Mouse (Mus musculus) lung, adult 2 months (tissue): ENCODE measurements around the gene 4930519P11Rik. TPM values are rescaled to one million over a fixed set of nuclear protein-coding genes. Genes with fewer than 3 reads are reported as not detected.

Source experiments
- DNase-seq: peaks from one replicate; pipeline ENCODE4 v3.0.0; 2022
- H3K4me1 ChIP-seq: fragments of 200-500 bp; 2 replicates; pipeline ENCODE4 v1.6.1; 2011; ENCODE audit warnings: low read length; ENCODE audit not compliant: control insufficient read depth, insufficient read depth
- H3K4me3 ChIP-seq: fragments of 200-500 bp; replicated peaks from 2 replicates; pipeline ENCODE3; 2011; ENCODE audit warnings: low read depth, mild to moderate bottlenecking, control low read depth, low read length; ENCODE audit errors: extremely low read depth
- CTCF ChIP-seq: fragments of 200-500 bp; IDR thresholded peaks from 2 replicates; pipeline ENCODE4 v1.5.1; 2011; ENCODE audit warnings: mild to moderate bottlenecking, low read length, control low read depth; ENCODE audit not compliant: insufficient read depth
- POLR2A ChIP-seq: fragments of 200-500 bp; IDR thresholded peaks from 2 replicates; pipeline ENCODE4 v1.6.1; 2011; ENCODE audit warnings: low read depth, mild to moderate bottlenecking, control low read depth, low read length, borderline replicate concordance; ENCODE audit errors: extremely low read depth
- WGBS: fragments of 180-500 bp; shearing (Covaris S2); methylation state at CpG from one replicate; pipeline ENCODE4 v1.1.7; 2018; 5-methylcytosine and 5-hydroxymethylcytosine counted together
- polyA plus RNA-seq: library from polyadenylated mRNA; depleted of rRNA; stranded (reverse); fragments of >200 nt; gene quantifications from 2 replicates; pipeline ENCODE4 v1.2.3, GENCODE M21; 2012

4930519P11Rik gene
- polyA plus RNA-seq, 1 experiment = 0.53 TPM

DNA sequence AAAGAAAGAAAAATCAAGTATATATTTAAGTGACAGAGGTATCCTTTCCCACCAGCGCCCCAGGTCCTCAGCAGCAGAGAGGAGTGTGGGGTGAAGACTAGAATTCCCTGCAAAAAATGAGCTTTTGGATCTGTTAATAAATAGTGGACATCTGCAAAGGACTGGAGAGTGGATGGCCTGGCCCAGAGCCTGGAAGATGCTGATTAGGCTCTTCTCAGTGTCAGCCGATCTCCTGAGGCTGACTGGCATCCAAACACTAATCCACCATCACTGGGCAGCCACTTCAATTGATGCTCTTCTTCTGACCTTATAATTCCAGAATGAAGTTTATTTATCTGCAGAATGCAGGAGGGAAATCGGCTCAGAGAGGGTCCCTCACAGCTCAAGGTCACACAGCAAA is 40.2 kb downstream of the 4930519P11Rik start:
- no peak for TF ChIP-seq CTCF
- TF ChIP-seq POLR2A = no peak
- no peak for DNase-seq
- WGBS = 74% methylated on average over 3 of the region's 3 CpGs
- Histone ChIP-seq H3K4me3 (no peak overlapping the region), H3K4me1 (no peaks in the 10 kb centered on the region)

DNA sequence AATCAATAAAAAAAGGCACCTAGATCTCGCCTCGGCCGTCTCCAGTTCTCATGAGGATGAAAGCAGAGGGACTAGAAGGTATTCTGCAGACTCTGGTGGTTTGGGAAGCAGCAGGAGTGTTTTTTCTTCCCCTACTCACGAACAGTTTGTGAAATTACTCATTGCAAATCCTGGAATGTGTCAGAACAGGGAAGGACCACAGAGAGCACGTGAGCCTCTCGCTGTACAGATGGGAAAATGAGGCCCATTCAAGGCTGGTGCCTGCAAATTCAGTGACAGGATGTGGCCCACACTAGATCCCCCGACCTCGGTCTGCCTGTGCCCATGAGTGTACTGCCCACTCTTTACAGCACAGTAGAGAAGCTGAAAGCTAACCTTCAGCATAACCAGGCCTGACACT is 41.3 kb downstream of the 4930519P11Rik start:
- DNase-seq = no peak
- Histone ChIP-seq H3K4me1 (no peaks in the 10 kb centered on the region), H3K4me3 (no peak overlapping the region)
- TF ChIP-seq CTCF (no peak), POLR2A (no peak)
- 72% methylated on average over 8 of the region's 8 CpGs for WGBS

DNA sequence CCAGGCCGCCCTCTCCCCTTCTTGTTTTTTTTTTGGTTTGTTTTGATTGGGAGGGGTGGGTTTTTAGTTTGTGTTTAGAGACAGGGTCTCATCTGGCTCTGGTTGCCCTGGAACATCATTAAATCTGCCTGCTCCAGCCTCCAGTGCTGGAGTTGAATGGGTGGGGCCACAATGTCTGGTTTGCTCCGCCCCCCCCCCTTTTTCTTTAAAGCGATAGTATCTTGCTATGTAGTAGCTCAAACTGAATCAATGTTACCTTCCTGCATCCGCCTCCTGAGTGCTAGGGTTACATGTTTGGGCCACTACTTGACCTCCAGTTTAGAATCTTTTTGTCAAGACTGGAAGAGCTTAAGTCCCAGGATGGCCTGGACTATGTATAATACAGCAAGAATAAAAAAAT is 42.0 kb downstream of the 4930519P11Rik start:
- no peak for DNase-seq
- 78% methylated on average over 4 of the region's 4 CpGs for WGBS
- no peaks in the 10 kb centered on the region for H3K4me1 ChIP-seq
- H3K4me3 ChIP-seq = no peak overlapping the region
- TF ChIP-seq POLR2A = no peak
- TF ChIP-seq CTCF = no peak

DNA sequence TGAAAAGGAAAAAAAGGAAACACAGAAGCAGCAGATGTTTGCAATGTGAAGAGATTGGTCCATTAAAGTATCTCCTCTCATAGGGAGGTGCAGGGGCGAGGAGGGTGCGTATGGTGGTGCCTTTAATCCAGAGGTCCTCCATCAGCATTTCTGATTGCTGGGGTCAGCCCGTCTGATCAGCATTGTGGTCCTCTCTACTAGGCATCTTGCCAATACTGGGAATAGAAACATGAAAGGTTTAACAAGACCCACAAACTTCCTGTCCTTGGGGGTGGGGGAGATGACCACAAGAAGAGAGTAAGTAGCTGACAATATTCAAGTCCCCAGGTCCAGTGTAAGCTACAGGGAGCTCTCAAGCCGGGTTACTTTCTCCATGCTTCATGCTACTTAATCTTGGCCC is 42.6 kb downstream of the 4930519P11Rik start:
- 42% methylated on average over 4 of the region's 4 CpGs for WGBS
- TF ChIP-seq POLR2A (no peak), CTCF (no peak)
- no peaks in the 10 kb centered on the region for H3K4me1 ChIP-seq
- DNase-seq = no peak
- no peak overlapping the region for H3K4me3 ChIP-seq

DNA sequence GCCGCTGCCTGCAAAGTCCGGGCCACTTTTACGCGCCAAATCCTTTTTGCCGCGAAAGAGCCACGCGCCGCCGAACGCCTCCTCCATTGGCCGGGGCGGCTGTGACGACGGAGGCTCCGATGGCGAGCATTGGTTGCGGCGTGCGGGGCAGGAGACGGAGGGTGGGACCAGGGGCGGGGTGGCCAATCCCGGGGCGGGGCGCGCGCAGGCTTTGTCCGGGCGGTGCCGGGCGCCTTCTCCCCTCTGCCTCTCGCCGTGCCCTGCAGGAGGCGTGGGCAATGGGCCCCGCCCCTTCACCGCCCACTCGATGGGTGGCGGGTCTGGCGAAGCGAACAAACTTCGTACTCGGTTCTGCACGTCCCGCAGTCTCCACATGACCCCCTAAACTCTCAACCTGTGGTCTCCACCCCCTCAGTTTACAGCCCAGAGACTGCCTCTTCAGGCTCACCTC is 43.4 kb downstream of the 4930519P11Rik start, which contains the start of gene E2f1:
Gene E2f1 (minus strand): TSS at position 57 of the 451 bp plus-strand sequence.
- H3K4me1 ChIP-seq = no peaks in the 10 kb centered on the region
- peak; percentile 86 for DNase-seq
- 1% methylated on average over 44 of the region's 44 CpGs for WGBS
- H3K4me3 ChIP-seq = peak within 1 kb of the TSS; percentile 62
- TF ChIP-seq POLR2A (no peak), CTCF (no peak)

DNA sequence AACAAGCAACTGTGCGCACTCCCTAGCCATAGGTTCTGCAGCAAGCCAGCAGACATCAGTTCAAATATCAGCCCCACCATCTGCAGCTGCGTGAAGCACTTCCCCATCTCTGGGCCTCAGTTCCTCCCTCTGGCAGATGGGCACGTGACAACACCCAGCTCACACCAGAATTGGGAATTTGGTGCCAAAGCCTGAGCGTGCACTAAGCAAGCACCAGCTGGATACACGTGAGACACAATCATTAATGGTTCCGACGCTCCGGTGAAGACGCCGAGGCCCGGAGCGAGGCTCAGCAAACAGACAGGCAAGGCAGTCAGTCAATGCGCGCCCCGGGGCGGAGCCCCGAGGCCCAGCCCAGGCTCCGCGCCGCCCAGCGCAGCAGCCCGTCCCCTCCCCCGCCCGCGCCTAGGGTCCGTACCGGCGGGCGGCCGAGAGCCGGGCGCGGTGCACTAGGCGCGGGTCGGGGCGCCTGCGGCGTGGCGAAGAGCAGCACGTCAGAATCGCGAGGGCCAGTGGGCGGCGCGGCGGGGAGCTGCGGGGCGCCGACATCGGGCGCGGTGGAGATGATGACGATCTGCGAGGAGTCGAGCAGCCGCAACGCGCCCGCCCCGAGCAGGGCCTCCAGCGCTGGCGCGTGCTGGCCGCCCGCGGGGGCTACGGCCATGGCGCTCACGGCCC is 44.0 kb downstream of the 4930519P11Rik start:
- peak; percentile 64 for DNase-seq
- TF ChIP-seq POLR2A = no peak
- TF ChIP-seq CTCF = no peak
- 1% methylated on average over 57 of the region's 70 CpGs for WGBS

DNA sequence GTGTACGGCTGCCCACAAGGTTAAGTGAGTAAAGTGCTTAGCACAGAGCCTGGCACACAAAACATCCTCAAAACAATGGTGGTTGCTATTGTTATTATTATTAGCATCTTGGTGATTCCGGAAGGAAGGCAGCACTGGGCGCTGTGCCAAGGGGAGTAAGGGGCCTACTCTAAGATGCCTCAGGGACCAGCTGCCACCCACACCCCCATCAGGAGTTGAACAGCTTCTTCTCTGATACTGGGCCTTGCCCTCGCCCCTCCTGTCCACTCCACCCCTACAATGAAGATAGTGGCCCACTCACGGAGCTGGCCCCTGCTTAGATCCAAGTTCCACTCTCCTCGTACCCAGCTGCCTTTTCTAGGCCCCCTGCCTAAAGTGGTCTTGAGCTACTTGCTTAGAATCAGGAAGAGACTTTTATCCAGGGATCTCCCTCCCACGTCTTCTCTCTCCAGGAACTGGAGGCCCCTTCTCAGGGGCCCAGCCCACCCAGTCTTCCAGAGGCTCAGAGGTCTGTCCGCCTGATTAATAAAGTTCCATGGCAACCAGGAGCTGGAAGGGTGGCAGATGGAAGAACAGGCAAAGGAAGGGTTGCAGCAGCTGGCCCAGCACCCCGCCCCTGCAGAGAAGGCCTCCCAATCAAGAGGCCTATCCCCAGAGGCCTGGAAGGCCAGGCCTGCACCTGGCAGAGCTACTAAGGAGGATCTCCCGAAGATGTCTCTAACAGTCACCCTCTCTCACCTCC is 44.7 kb downstream of the 4930519P11Rik start:
- Histone ChIP-seq H3K4me3 (peak overlapping the region; percentile 52), H3K4me1 (no peaks in the 10 kb centered on the region)
- no peak for TF ChIP-seq POLR2A
- TF ChIP-seq CTCF = no peak
- peak; percentile 28 for DNase-seq
- 27% methylated on average over 10 of the region's 10 CpGs for WGBS

More for the DNA sequence above, 44.0 kb downstream of the 4930519P11Rik start:
- Histone ChIP-seq H3K4me3 (peak overlapping the region; percentile 52), H3K4me1 (no peaks in the 10 kb centered on the region)

DNA sequence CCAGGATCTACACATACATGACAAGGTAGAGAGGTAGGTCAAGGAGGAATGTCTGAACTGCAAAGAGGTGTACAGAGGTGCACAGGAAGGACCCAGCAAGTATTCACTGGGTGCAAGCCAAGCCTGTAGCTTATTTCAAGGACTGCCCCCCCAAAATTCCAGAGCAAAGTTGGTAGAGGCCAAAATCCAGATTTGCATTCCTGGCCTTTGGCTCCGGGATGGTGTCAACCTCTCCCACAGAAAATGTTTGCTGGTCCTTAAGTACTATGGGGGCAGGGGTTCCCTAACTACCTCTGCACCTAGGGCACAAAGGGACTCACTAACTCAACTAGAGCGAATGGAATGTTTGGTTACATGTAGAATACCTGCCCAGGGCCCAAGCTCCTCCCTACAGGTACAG is 45.5 kb downstream of the 4930519P11Rik start:
- 63% methylated on average over 2 of the region's 2 CpGs for WGBS
- no peaks in the 10 kb centered on the region for H3K4me1 ChIP-seq
- peak; percentile 30 for DNase-seq

DNA sequence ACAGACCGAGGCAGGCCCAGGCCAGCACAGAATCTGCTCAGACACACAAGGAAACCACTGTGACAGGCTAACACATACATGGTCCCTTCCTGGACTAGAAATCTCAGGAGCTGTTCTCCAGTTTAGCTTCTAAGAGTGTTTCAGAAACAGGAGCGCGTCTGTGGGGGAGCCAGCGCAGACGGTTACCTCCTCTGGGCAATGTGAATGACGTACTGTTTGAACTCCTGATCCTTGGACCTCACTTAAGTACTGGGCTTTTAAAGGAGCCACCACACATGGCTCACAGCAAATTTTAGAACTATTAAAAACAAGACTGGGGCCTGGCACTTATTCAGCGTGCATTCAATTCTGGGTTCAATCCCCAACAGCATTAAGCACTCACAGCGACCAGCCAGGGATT is 46.6 kb downstream of the 4930519P11Rik start:
- 61% methylated on average over 8 of the region's 8 CpGs for WGBS
- H3K4me1 ChIP-seq = no peaks in the 10 kb centered on the region
- no peak for TF ChIP-seq POLR2A
- no peak for TF ChIP-seq CTCF
- DNase-seq = no peak
- no peak overlapping the region for H3K4me3 ChIP-seq

More for the DNA sequence above, 45.5 kb downstream of the 4930519P11Rik start:
- TF ChIP-seq CTCF (no peak), POLR2A (no peak)
- no peak overlapping the region for H3K4me3 ChIP-seq

DNA sequence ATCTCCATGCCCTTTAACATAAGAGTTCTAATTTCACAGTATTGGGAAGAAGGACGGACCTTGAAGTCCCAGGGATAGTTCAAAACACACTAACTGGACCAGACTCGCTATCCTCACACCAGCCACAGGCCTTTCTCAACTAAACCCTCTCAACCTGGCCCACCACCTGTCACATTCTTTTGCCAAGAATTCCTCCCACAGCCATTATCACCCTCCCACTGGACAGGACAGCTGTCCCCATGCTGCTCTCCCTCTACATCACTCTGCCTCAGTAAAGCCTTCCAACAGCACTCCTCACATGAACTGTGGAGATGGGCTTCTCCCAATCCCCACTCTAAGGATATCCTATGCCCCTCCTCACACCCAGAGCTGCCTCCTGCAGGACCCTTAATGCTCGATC is 47.7 kb downstream of the 4930519P11Rik start:
- no peak overlapping the region for H3K4me3 ChIP-seq
- DNase-seq = no peak
- WGBS = 89% methylated on average over 3 of the region's 3 CpGs
- H3K4me1 ChIP-seq = no peaks in the 10 kb centered on the region
- TF ChIP-seq CTCF = no peak
- no peak for TF ChIP-seq POLR2A
